Mouse (Mus musculus): Measurements from ENCODE around the gene Kcnk7.
A peak's percentile ranks its signal among the peaks of the same experiment; 100 is the strongest.
"Not testable (repeated sequence)": the region's sequence is repeated elsewhere in the genome, so short reads cannot be mapped to it uniquely, and the experiment has no call there.

Kcnk7 gene

DNA sequence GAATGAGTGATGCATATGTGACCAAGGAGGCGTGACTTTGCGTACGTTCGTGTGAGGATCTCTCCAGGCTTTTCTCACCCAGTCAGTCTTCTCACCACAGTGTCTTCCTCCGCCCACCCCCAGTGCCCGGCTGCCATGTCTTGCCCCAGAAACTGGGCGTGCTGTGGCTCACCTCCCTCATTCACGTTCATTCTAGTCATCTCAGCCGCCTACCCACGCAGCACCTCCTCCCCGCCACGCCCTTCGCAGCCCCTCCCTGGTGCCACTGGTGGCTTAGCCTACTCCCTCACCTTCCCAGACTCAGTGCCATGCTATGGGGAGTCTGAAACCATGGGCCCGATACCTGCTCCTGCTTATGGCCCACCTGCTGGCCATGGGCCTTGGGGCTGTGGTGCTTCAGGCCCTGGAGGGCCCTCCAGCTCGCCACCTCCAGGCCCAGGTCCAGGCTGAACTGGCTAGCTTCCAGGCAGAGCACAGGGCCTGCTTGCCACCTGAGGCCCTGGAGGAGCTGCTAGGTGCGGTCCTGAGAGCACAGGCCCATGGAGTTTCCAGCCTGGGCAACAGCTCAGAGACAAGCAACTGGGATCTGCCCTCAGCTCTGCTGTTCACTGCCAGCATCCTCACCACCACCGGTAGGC is at the start of gene Kcnk7:
TSS of gene Kcnk7 (plus strand) at position 205 of the 638 bp plus-strand sequence.
- DNase-seq (ENCODE audit: extremely low read depth, insufficient read length, low spot score): no peak

DNA sequence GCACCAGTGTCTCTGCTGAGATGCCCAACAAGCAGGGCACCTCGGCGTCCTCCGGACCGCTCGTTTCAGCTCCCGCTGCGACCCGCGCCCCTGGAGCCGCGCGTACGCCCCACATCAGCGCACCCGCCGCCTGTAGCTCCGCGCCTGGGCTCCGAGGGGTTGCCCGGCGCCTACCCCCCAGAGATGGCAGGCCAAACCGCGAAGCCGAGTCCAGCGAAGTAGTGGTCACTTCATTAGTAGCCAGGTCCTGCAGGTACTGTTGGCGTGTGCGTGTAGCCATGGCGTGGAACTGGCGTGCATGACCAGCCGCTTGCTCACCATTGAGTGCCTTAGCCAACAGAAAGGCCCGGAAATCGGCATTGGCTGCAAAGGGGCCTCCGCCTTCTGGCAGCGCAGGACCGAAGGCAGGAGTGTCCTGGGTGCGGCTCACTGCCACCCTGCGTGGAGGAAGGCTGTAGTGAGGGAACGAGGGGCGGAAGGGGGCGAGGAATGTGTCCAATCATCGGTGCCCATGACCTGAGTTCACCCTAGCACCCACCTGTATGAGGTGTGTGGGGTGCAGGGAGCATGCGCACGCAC is 49.4 kb upstream of the Kcnk7 start:
- no peak for DNase-seq (ENCODE audit: extremely low read depth, insufficient read length, low spot score)

DNA sequence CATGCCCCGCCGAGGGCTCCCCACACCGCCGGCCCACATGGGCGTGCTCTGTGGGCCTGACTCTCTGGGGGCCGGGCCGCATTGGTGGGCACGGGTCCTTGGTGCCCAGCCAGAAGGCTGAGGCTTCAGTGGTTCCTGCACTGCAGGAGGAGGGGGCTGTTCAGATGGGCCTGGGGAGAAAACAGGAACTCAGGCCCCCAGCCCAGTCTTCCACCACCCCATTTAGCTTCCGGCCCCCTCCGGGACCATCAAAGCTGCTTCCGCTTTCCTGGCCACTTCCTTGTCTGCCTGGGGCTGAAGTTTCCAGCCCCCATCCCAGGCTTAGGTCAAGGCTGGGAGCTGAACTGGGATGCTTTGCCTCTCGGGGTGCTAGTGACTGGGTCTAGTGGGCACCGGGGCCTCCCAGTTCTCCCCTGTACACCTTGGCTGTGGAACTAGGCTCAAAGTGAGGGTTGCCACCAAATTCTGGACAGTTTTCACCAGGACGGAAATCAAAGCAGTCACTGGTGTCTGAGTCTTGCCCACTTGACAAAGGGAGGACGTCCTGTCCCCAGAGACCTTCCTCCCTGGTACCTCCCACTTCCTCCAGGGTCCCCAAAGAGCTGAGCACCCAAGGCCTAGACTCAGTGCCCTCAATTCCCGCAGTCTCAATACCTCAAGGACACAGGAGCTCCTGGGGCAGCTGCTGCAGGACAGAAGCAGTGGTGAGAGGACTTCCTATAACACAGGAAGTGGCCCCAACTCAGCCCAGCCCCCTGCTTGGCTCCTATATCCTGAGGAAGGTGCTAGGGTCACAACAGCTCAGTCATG is 43.0 kb upstream of the Kcnk7 start:
- no peak for DNase-seq (ENCODE audit: extremely low read depth, insufficient read length, low spot score)

DNA sequence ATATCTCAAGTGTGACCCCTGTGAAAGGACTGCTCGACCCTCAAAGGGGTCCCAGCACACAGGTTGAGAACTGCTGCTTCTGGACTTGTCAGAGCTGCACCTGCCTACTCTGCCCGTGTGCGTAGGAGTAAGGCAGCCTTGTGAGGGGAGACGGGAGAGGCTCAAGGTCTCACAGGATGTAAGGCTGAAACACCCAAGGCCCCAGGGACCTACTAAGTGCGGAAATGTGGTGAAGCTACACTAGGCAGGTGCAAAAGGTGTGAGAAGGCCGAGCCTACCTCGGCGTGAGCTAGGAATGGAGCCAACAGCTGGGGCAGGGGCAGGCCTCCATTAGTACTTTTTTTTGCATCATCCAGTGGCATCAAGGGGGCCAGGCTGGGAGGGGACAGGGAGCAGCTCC is 41.9 kb upstream of the Kcnk7 start:
- DNase-seq (ENCODE audit: extremely low read depth, insufficient read length, low spot score): no peak

DNA sequence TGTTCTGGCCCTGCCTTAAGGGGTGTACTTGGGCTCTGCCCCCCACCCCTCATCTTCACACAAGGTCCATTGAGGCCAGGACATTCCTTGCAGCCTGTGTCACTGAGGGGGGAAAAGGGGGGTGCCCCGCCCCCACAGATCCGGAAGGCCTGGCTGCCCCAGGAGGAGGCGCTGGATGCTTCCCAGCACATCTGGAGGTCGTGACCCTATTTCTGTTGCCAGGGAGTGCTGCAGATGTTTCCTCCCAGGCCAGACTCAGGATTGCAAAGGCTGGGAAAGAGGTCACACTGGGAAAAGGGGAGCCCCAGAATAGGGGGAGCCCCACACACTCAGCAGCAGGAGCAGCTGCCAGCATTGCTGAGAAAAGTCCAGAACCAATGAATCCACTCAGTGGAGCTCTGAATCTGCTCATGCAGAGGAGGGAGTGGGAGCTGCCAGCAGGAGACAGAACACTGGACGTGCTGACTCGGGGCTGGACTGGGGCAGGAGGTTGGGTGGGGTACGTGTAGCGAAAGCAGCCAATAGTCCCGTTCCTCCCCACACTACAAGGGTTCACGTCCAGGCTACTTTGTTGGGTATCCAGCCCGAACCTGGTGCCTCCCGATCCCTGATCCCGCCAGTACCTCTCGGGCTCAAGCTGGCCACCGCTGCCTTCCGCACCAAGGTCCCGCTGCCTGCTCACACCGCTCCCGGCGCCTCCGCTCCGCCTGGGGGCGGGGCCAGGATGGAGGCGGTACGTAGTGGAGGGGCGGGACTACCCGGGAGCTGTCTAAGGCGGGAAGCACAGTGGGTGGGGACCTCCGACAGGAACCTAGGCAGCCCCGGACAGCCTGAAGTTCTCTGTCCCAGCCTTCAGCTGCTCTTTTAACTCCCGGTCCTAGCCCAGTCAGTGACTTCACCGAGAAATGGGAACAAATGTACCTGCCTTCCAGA is 40.9 kb upstream of the Kcnk7 start, which contains the start of gene Sipa1:
TSS of gene Sipa1 (minus strand) at position 727 of the 933 bp plus-strand sequence.
- DNase-seq (ENCODE audit: extremely low read depth, insufficient read length, low spot score): peak; percentile 96

DNA sequence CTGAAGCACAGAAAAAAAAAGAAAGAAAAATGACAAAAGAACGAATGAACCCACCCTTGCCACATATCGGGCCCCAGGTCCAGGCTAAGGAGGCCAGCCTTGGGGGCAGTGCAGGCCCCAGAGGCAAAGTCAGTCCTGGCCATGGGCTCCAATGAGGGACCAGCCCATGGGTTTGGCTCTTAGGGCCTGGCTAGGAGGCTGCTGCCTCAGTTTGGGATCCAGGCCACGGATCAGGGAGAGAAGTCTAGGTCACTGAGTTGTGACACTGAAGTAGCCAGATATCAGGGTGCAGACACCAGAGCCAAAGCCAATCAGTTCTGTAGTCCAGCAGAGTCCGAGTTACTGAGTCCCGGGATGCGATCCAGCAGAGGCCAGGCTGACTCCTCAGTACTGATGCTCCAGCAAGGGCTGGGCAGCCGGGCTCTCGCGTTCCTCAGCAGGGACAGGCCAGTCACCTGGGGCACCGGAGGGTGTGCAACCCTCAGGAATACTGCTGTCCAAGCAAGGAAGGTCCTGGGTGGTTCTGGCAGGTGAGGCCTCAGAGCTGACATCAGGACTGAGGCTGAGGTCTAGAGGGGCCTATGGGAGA is 39.4 kb upstream of the Kcnk7 start:
- no peak for DNase-seq (ENCODE audit: extremely low read depth, insufficient read length, low spot score)

DNA sequence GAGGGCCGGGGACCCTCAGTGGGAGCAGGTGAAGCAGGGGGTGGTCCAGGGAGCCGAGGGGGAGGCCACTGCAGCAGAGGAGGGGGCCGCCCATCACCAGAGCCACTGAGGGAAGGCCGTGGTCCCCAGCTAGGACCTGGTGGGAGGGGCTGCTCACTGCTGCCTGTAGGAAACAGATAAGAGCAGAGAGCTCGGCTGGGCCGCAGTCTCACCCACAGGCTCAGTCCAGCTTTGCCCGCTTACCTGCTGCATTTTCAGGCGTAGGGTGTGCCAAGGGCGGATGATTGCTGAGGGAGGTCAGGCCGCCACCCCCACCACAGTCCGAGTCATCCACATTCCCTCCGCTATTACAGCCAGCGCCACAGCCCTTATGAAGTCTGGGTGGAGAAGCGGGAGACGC is 38.7 kb upstream of the Kcnk7 start:
- no peak for DNase-seq (ENCODE audit: extremely low read depth, insufficient read length, low spot score)

DNA sequence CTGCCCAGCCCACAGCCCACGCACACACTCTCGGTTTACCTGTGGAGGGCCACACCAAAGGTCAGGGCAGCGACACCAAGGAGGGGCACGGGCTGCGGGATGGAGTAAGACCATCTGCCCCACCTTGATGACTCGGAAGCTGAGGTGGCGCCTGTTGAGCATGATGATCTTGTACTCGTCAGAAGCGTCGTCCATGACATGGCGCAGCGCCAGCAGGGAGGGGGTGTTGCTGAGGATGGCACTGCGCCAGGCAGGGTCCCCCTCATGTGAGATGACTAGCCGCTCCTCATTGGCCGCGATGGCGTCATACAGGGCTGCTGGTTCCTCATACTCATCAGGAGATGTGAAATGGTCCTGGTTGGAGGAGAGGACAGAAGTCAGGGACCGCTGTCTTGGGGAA is 37.8 kb upstream of the Kcnk7 start:
- no peak for DNase-seq (ENCODE audit: extremely low read depth, insufficient read length, low spot score)

DNA sequence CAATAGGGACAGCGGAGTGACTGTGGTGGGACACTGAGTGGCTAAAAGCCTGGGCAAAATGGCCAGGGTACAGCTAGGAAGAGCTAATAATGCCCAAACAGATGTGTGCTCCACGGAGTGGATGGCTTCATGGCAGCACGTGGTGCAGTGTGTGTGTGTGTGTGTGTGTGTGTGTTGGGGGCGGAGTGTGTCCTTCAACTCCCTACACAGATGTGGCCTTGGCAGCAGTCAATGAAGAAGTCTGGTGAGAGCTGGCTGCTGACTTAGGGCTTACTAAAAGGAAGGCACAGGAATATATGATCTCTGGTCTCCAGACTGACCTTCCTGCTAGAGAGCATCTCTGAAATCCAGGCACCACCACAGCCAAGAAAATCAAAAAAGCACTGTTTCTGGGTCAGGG is 35.8 kb upstream of the Kcnk7 start:
- no peak for DNase-seq (ENCODE audit: extremely low read depth, insufficient read length, low spot score)

DNA sequence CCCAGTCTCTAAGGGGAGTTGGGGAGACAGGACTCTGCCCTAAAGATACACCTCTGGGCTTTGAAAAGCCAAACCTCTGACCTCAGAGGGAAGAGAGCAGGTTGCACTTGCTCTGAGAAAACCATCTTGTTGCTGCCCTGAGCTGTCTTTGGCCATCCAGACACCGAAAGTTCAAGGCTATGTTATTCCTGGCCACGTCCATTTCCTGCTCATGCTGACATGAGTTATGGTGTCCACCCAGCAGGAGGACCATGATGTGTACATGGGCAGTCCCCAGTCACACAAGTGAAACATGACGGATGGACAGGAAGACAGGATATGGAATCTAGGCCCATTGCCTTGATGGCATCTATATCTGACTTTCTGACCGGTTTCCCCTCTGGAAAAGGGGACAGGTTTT is 23.7 kb upstream of the Kcnk7 start:
- no peak for DNase-seq (ENCODE audit: extremely low read depth, insufficient read length, low spot score)

DNA sequence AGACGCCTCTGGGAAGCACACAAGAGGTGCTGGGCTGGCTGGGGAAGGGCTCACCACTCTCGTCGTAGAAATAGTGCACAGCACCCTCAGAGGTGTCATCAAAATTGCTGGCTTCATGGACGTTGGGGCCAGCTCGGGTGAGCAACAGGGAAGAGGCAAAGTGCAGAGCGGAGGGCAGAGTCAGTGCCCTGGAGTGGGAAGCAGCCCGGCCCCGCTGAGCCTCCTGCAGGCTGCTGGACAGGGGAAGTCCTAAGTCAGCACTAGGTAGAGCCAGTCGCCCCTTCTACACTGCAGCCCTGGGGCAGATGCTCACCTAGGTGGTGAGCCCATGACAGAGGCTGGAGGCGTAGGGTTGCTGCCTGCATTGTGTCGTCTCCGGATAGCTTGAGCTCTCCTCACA is 19.9 kb upstream of the Kcnk7 start:
- no peak for DNase-seq (ENCODE audit: extremely low read depth, insufficient read length, low spot score)

DNA sequence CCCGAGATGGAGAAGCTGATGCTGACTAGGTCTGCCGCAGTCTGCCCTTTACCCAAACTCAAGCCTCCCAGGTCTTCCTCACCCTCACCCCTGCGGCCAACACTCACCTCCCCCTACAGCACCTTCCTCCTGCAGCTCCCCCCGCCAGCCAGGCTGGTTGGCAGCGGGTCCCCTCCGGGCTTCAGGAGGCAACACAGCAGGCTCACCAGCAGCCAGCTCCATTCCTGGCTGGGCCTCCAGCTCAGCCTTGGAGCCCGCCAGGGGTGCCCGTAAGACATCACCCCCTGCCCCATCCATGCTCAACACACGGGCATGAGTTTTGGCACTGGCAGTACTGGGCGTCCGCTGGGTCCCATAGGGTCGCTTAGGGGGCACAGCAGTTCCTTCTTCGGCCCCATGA is 19.2 kb upstream of the Kcnk7 start:
- no peak for DNase-seq (ENCODE audit: extremely low read depth, insufficient read length, low spot score)

DNA sequence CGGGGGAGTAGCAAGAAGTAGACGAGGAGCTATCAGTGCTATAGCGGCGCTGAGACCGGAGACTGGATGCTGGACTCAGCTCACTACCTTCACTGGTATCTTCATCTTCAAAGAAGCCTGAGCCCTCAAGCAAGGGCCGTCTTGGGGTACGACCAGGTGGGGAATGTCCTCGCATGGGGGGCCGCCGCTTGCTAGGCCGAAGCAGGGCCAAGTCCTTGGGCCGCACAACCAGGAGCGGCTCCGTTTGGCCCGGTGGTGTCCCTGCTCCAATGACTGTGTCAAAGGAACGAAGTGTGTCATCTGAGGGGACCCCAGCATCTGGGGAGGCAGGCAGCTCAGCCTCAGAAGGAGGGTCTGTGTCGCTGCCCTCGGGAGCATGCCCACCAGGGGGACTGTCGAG is 18.7 kb upstream of the Kcnk7 start:
- no peak for DNase-seq (ENCODE audit: extremely low read depth, insufficient read length, low spot score)

DNA sequence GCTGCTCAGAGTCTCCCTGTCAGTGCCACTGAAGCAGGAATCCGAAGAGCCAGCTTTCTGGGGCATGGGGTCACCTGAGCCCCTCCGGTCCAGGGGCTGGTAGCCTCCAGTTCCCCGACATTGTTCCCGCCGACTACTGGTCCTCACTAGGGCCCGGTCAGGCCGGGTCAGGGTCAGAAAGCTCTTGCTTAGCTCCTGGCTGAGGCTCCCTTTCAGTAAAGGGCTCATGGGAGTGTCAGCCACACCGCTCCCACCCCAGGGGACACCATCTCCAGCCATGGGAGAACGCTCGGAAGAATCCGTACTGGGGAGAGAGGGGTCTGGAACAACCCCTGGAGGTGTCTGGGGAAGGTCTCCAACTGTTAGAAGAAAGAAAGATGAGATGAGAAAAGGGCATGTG is 18.3 kb upstream of the Kcnk7 start:
- DNase-seq (ENCODE audit: extremely low read depth, insufficient read length, low spot score): no peak

DNA sequence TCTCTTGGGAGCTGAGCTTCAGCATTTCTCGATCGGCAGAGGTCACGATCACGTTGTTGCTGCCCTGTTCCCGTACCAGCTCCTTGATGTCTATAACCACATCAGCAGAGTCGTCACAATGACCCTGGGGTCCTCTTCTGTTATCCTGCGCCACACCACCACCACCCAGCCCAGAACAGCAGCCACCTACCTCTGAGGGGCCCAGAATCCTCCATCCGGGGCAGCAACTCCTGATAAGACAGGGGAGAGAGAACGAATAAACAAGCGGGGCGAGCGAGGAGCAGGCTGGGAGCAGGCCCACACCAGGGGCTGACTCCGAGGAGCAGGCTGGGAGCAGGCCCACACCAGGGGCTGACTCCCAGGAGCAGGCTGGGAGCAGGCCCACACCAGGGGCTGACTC is 17.7 kb upstream of the Kcnk7 start:
- no peak for DNase-seq (ENCODE audit: extremely low read depth, insufficient read length, low spot score)

DNA sequence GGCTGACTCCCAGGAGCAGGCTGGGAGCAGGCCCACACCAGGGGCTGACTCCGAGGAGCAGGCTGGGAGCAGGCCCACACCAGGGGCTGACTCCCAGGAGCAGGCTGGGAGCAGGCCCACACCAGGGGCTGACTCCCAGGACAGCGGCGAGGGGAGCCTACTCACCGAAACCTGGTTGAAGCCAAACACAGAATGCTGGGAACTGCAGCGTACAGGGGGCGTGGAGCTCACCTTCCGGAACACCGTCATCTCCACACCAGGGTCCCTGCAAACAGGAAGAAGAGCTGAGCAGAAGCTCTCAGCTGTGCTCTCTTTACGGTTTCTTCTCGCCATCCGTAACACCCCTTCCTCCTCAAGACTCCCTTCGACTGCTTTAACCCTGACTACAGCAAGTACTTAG is 17.2 kb upstream of the Kcnk7 start:
- not testable (repeated sequence) for DNase-seq (ENCODE audit: extremely low read depth, insufficient read length, low spot score)

DNA sequence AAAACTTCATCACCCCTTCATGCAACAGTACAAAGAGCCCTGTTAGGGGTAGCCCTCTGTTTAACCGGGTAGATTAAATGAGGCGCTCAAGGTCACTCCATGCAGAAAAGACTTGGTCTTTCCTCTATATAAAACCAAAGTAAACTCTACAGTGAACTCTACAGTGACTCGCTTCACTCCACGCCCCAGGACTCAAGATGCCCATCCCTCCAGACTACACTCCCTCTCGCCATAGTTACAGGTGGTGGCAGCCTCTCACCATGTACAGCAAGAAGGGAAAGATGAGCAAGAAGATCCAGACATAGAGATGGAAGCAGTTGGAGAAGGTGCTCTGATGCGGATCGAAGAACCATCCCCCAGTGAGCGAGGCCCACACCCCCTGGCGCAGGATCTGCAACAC is 16.4 kb upstream of the Kcnk7 start:
- no peak for DNase-seq (ENCODE audit: extremely low read depth, insufficient read length, low spot score)

DNA sequence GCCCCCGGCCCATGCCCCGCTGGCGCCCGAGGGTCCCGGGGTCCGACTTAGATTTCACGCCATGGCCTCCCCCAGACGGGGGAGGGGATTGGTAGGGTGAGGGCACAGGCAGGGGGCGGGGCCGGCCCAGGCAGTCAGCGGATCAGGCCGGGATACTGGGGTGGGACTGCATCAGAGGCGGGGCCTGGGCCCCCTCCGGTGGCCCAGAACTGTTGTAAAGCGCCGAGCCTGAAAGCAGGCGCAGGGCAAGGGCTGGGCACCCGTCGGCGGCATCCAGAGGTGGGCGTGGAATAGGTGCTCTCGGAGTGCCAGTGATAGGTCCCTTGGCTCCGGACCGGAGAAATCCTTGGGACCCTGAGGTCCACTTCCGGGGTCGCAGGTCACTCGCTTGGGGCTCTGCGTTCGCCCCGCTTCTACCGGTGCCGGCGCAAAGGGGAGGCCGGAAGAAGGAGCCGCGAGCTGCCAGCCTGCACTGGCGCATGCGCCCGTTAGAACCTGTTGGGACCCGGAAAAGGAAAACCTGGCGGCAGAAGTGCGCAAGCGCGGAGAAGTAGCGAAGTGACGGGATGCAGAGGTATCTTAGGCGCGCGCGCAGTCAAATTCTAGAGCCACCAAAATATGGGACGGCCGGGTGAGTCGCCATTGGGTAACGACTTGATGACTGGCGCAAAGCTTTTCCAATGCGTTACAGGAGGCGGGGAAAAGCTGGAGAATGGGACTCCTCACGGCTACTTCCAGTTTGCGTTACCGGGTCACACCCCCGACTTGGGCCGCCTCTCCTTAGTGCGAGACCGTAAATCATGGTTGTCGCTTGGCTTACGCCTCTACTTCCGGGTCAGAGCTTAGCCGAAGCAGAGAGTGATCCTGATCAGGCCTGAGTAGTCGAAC is 15.7 kb upstream of the Kcnk7 start, which contains the start of the genes Map3k11 and Pcnx3:
TSS of gene Map3k11 (plus strand) at position 543 of the 888 bp plus-strand sequence.
TSS of gene Pcnx3 (minus strand) at position 709 of the 888 bp plus-strand sequence.
- DNase-seq (ENCODE audit: extremely low read depth, insufficient read length, low spot score): peak; percentile 93

DNA sequence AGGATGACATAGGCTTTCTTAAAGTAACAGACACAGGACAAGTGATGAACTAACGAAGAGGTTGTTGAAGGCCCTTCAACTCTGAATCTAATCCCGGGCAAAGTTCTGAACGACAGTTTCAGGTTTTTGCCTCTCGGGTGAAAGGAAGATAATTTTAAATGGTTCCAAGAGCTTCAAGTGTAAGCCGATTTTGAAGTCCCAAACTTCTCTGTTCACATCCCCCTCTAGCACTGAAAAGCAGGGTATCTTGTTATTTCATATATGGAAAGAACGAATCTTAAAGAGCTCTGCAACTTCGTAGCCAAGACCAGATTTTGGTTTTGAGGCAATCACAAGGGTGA is 15.1 kb upstream of the Kcnk7 start:
- DNase-seq (ENCODE audit: extremely low read depth, insufficient read length, low spot score): no peak
